Mouse (Mus musculus) spleen, adult 2 months (tissue): ENCODE data around the gene Nanog.

Experiments
- CTCF ChIP-seq: fragments of 200-500 bp; IDR thresholded peaks from 2 replicates; pipeline ENCODE4 v1.5.1; 2011; ENCODE audit warnings: mild to moderate bottlenecking, inconsistent platforms; ENCODE audit not compliant: insufficient read depth, insufficient read length, insufficient replicate concordance; ENCODE audit errors: extremely low read depth
- POLR2A ChIP-seq: fragments of 200-500 bp; IDR thresholded peaks from 2 replicates; pipeline ENCODE4 v1.6.1; 2011; ENCODE audit warnings: low read depth, low read length, inconsistent platforms

DNA sequence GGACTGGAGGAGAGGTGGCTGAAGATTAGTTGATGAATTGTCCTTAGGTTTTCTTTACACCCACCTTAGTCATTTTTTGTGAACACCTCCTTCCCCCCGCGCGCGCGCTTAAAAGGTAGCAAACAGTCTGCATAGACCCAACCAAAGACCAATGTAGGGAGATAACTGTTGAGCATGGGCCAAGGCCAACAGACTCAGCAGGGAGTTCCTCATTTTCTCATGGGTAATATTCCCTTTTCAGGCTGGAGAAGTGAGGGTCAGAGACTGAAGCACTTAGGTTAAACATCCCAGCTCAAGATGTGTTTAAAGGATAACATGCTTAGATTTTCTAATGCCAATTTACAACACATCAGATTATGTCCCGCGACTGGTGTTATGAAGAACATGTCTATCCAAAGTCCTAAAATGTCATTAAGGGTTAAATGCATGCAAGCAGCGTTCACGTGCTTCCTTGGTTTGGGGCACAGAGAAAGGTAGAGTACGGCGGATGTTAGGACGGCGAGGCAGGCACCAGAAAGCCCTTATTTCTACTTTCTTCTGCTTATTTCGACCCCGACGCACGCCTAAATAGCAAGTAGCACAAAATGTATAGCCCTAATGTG, 56.7 kb downstream of the Nanog start:
- no peak for TF ChIP-seq POLR2A
- TF ChIP-seq CTCF = no peak
